Mouse (Mus musculus) midbrain, embryonic 11.5 days (tissue): Measurements from ENCODE around the gene Srpr. TPM values are rescaled to one million over a fixed set of nuclear protein-coding genes. Genes with fewer than 3 reads are reported as not detected.

Source experiments
- ATAC-seq: fragments of 200-750 bp; cut with Nextera tagmentation; 2 replicates; pipeline ENCODE4 v1.8.0; 2017; ENCODE audit warnings: moderate TSS enrichment, moderate library complexity; ENCODE audit not compliant: low FRiP score
- DNase-seq: peaks from one replicate; pipeline ENCODE4 v3.0.0; 2015; ENCODE audit warnings: low spot score; ENCODE audit errors: missing footprints
- H3K27ac ChIP-seq: fragments of 300-500 bp; sonication (generic); 2 replicates; pipeline ENCODE4 v1.5.1; 2014; ENCODE audit warnings: low read depth, low read length
- H3K27me3 ChIP-seq: fragments of 300-500 bp; sonication (generic); 2 replicates; pipeline ENCODE4 v1.6.1; 2014; ENCODE audit warnings: mild to moderate bottlenecking, low read length, moderate library complexity, mixed read lengths; ENCODE audit not compliant: control insufficient read depth, insufficient read depth
- H3K36me3 ChIP-seq: fragments of 300-500 bp; sonication (generic); 2 replicates; pipeline ENCODE4 v1.6.1; 2014; ENCODE audit warnings: mild to moderate bottlenecking, low read length, moderate library complexity, mixed read lengths; ENCODE audit not compliant: control insufficient read depth, insufficient read depth
- H3K4me1 ChIP-seq: fragments of 300-500 bp; sonication (generic); 2 replicates; pipeline ENCODE4 v1.6.1; 2014; ENCODE audit warnings: low read length; ENCODE audit not compliant: control insufficient read depth, insufficient read depth
- H3K4me2 ChIP-seq: fragments of 300-500 bp; sonication (generic); 2 replicates; pipeline ENCODE4 v1.6.1; 2014; ENCODE audit warnings: mild to moderate bottlenecking, moderate library complexity
- H3K4me3 ChIP-seq: fragments of 300-500 bp; sonication (generic); 2 replicates; pipeline ENCODE4 v1.5.1; 2014; ENCODE audit warnings: low read depth, low read length
- H3K9ac ChIP-seq: fragments of 300-500 bp; sonication (generic); 2 replicates; pipeline ENCODE4 v1.6.1; 2014; ENCODE audit warnings: low read length
- H3K9me3 ChIP-seq: fragments of 300-500 bp; sonication (generic); 2 replicates; pipeline ENCODE4 v1.6.1; 2016; ENCODE audit warnings: low read length; ENCODE audit not compliant: control insufficient read depth
- WGBS: fragments of 180-500 bp; shearing (Covaris S2); extraction: QIAGEN DNeasy Blood & Tissue Kit; methylation state at CpG from one replicate; pipeline ENCODE4 v1.1.7; 2014; 5-methylcytosine and 5-hydroxymethylcytosine counted together
- polyA plus RNA-seq: library from polyadenylated mRNA; unstranded; fragments of >200 nt; fragmentation: Nextera tagmentation; extraction: Ambion mirVana; gene quantifications from 2 replicates; pipeline ENCODE4 v1.2.1, GENCODE M21; 2014

Gene Srpr
- polyA plus RNA-seq: 95.7 and 96.9 TPM in 2 replicates

DNA sequence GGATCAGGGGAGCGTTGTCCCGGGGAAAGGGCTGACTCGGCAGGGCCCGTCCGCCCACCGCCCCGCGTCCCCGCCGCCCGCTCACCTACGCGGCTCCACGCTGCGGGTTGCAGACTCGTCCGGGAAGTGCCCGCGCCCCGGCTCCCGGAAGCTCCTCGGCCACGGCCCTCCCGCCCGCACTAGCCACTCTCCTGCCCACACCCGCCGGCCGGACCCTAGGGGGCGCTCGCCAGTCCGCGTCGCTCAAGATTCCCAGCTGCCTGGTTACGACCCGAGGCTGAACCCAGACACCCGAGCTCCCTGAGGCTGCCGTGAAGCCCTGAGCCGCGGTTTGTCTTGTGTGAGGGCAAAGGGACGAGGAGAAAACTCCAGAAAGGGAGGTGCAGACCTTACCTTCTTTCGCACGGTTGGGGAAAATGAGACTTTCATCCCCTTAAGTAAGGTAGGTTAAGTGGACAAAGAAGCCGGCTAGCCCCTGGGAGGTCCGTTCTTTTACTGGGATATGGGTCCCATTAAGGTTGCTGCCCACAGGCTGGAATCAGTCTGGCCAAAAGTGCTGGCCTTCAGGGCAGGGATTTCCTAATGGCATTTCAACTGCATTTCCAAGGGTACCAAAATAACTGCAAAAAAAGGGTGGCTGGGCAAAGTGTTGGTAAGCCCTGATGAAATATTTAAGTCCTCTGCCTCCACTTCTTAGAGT, at the start of gene Srpr, which contains the start of gene Tirap:
Gene Srpr (plus strand): TSS at position 404 of the 700 bp plus-strand sequence.
Gene Tirap (minus strand): TSS at position 520 of the 700 bp plus-strand sequence.
- Histone ChIP-seq H3K9ac (peak within 1 kb of the TSS; percentile 88), H3K4me3 (peak within 1 kb of the TSS; percentile 71), H3K36me3 (no peaks in the 10 kb centered on the region; the same call in 1 of the 2 replicates), H3K4me2 (peak within 1 kb of the TSS; percentile 83), H3K9me3 (no peaks in the 10 kb centered on the region), H3K27ac (no peak within 1 kb of the TSS; the same call in 1 of the 2 replicates), H3K4me1 (peaks cover 7% of the 10 kb centered on the region; the same call in 1 of the 2 replicates), H3K27me3 (no peaks in the 10 kb centered on the region)
- WGBS: under 1% methylated on average over 44 of the region's 44 CpGs
- DNase-seq (peak; percentile 99), ATAC-seq (peak; percentile 95)

DNA sequence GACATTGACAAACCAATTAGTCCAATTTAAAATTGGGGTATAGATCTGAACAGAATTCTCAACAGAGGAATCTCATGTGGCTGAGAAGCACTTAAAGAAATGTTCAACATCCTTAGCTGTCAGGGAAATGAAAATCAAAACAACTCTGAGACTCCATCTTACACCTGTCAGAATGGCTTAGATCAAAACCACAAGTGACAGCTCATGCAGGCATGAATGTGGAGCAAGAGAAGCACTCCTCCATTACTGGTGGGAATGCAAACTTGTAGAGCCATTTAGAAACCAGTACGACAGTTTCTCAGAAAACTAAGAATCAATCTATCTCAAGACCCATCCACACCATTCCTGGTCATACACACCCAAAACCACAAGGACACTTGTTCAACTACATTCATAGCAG, 47.1 kb upstream of the Srpr start:
- no peak overlapping the region for H3K27ac ChIP-seq
- ATAC-seq: no peak
- H3K27me3 ChIP-seq: no peaks in the 10 kb centered on the region
- no peak for DNase-seq
- peaks cover 2% of the 10 kb centered on the region; the same call in 1 of the 2 replicates for H3K36me3 ChIP-seq
- H3K4me2 ChIP-seq: no peak overlapping the region
- H3K4me1 ChIP-seq: no peaks in the 10 kb centered on the region
- WGBS: 84% methylated on average over 1 of the region's 1 CpGs
- H3K9me3 ChIP-seq: no peaks in the 10 kb centered on the region
- H3K9ac ChIP-seq: no peak overlapping the region
- H3K4me3 ChIP-seq: no peak overlapping the region

DNA sequence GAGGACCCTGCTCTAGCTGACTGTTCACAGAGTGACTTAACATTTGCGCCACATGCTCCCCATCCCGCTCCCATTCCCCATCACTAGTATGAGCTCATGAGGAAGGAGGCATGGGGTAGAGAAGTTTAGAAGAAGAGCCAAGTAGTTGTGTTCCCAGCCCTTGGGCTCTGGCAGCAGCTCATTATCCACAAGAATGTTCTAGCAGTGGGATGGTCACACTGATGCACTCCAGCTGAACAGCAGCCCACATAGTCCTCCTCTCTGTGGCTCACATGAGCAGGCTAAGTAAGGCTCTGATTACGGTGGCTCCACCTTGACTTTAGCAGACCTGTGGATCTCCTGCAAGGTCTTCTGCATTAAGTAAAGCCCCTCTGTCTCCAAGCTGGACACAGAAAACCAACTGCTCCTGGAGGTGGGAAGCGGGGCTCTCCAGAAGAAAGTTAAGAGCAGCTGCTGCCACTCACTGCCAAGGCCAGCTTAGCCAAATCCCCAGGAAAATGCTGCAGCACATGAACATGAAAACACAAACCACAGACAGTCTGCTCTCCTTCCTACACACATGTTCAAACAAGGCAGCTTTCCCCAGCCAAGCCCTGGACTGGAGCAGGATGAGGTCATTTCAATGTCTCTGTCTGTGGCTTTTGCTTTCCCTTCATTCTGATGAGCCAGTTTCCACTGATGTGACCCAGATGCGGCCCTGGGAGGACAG, 43.8 kb upstream of the Srpr start:
- 91% methylated on average over 5 of the region's 5 CpGs for whole genome bisulfite sequencing

DNA sequence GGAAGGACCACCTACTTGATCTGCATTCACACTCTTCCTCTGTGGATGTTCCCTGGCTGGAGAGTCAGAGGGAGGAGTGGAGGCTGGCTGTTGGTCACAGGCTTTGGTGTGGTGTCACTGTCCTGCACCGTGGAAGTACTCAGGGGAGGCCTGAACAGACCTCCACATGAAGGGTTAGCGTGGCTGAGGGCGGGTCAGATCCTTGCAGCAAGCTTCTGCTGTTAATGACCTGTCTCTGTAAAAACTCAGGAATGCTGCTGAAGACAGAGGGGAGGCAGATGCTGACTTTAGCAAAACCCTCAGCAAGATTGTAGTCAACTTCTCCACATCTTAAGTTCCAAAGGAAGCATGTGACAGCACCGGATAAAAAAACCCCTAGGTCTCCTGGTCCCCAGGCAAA, 43.1 kb upstream of the Srpr start:
- Histone ChIP-seq H3K4me1 (no peaks in the 10 kb centered on the region), H3K4me2 (no peak overlapping the region), H3K27ac (no peak overlapping the region), H3K27me3 (no peaks in the 10 kb centered on the region), H3K36me3 (peaks cover 2% of the 10 kb centered on the region; the same call in 1 of the 2 replicates), H3K4me3 (no peak overlapping the region), H3K9me3 (no peaks in the 10 kb centered on the region), H3K9ac (no peak overlapping the region)
- DNase-seq (no peak), ATAC-seq (no peak)
- 92% methylated on average over 4 of the region's 4 CpGs for whole genome bisulfite sequencing

More for the DNA sequence above, 43.8 kb upstream of the Srpr start:
- ATAC-seq (no peak), DNase-seq (no peak)
- no peaks in the 10 kb centered on the region for H3K9me3 ChIP-seq
- no peak overlapping the region for H3K27ac ChIP-seq
- H3K4me3 ChIP-seq: no peak overlapping the region
- H3K4me2 ChIP-seq: no peak overlapping the region
- H3K27me3 ChIP-seq: no peaks in the 10 kb centered on the region
- no peaks in the 10 kb centered on the region for H3K4me1 ChIP-seq
- no peak overlapping the region for H3K9ac ChIP-seq
- H3K36me3 ChIP-seq: peaks cover 2% of the 10 kb centered on the region; the same call in 1 of the 2 replicates

DNA sequence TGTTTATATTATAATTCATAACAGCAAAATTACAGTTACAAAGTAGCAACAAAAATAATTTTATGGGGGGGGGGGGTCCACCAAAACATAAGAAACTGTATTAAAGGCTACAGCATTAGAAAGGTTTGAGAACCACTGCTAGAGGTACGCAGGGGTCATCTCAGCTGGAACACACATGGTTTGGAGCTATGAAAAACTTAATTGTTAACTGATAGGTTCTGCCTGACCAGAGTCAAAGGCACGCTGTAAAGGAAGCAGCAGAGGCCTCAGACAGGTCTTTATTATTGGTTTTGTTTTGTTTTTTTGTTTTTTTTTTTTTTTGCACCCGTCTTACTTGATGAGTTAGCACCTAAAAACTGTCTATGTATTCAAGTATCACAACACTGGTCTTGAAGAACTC, 41.5 kb upstream of the Srpr start:
- H3K4me2 ChIP-seq: no peak overlapping the region
- no peaks in the 10 kb centered on the region for H3K9me3 ChIP-seq
- no peaks in the 10 kb centered on the region for H3K4me1 ChIP-seq
- no peaks in the 10 kb centered on the region for H3K27me3 ChIP-seq
- H3K9ac ChIP-seq: no peak overlapping the region
- no peak for ATAC-seq
- DNase-seq: no peak
- no peak overlapping the region for H3K4me3 ChIP-seq
- 93% methylated on average over 3 of the region's 3 CpGs for WGBS
- no peak overlapping the region for H3K27ac ChIP-seq
- H3K36me3 ChIP-seq: peaks cover 2% of the 10 kb centered on the region; the same call in 1 of the 2 replicates

DNA sequence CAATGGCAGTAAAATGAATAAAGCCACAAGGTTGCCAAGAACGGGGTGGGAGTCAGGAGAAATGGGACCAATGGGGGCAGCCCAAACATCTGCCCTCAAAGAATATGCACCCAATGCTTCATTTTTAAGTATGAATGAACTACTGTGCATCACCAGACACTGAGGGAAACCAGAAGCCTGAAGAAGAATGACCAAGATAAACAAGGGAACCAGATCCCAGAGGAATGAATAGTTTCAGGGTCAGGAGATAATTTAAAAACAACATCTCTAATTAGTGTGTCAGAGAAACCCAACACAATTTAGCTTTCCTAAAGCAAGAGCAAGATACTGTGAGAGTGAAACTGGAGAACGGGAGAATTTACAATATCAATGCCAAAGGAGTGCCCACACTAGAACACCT, 39.3 kb upstream of the Srpr start:
- no peaks in the 10 kb centered on the region for H3K27me3 ChIP-seq
- peaks cover 2% of the 10 kb centered on the region; the same call in 1 of the 2 replicates for H3K36me3 ChIP-seq
- no peak overlapping the region for H3K27ac ChIP-seq
- 86% methylated on average over 2 of the region's 2 CpGs for WGBS
- no peaks in the 10 kb centered on the region for H3K4me1 ChIP-seq
- DNase-seq (no peak), ATAC-seq (no peak)
- no peak overlapping the region for H3K9ac ChIP-seq
- no peaks in the 10 kb centered on the region for H3K9me3 ChIP-seq
- no peak overlapping the region for H3K4me2 ChIP-seq
- no peak overlapping the region for H3K4me3 ChIP-seq

DNA sequence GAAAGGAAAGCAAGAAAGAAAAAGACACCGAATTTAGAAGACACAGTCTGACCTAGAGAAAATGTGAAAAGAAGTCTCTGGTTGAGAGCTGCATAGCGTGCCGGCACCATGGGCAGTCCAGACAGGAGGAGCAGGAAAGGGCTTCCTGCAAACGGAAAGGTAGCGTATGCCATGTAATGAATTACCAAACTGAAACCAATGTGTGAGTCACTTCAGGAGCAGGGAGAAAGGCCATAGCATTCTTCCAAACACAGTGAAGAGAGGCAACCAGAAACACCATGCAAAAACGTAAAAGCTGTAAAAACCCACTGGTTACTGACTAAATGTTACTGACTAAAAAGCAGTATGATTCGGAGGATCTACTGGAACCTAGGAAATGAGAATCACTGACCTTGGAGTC, 38.3 kb upstream of the Srpr start:
- no peak for DNase-seq

DNA sequence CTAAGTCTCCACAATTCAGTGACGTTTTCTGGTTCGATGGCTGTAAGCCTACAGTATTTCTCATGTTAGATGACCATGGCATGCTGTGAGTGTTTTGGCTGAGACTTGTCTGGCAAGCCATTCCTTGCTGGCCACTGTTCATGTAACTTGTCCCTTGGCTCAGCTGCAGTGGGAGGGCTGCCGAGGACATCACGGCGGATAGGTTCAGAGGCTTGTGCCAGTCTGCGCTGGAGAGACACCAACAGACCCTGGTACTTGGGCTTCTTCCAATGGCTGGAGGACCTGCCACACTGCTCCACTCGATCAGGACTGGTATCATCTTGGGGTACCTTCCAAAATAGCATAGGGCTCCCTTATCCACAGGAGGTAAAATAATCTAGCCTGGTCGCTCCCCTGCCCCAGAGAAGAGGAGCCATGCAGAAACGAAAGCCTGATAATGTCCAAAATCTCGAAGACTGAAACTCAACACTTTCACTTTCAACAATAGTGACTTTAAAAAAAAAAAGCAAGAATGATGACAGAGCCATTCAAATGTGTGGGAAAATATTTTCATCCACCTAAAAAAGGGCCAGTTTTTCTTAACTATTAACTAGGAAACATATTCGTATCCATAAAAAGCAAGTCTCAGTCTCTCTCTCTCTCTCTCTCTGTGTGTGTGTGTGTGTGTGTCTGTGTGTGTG, 36.8 kb upstream of the Srpr start:
- Histone ChIP-seq H3K9me3 (no peaks in the 10 kb centered on the region), H3K4me2 (no peak overlapping the region), H3K4me3 (no peak overlapping the region), H3K27me3 (no peaks in the 10 kb centered on the region), H3K27ac (no peak overlapping the region), H3K9ac (no peak overlapping the region), H3K36me3 (no peaks in the 10 kb centered on the region), H3K4me1 (peaks cover 13% of the 10 kb centered on the region)
- WGBS: 95% methylated on average over 11 of the region's 11 CpGs
- no peak for DNase-seq
- ATAC-seq: no peak

More for the DNA sequence above, 38.3 kb upstream of the Srpr start:
- ATAC-seq: no peak
- Histone ChIP-seq H3K4me3 (no peak overlapping the region), H3K27me3 (no peaks in the 10 kb centered on the region), H3K4me2 (no peak overlapping the region), H3K9ac (no peak overlapping the region), H3K9me3 (no peaks in the 10 kb centered on the region), H3K27ac (no peak overlapping the region), H3K36me3 (no peaks in the 10 kb centered on the region), H3K4me1 (peaks cover under 1% of the 10 kb centered on the region; the same call in 1 of the 2 replicates)
- WGBS: 91% methylated on average over 7 of the region's 7 CpGs
